Mouse (Mus musculus): ENCODE measurements around the gene Gpam.

DNA sequence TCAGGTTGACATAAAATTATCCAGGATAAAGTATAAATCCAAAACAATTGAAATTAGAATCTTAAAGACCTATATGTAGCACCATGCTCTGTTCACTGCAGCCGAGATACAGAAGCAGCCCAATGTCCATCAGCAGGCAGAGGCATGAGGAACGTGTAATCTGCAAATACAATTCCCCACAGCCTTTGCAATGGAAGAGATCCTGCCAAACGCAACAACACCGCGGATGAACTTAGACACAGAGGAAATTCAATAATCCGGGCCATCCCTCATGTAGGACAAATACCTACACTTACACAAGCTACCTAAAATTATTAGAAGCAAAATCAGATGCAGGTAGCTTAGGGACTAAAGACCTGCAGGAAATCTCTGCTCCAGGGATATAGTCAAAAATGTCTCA is 25.9 kb upstream of the Gpam start:
- TF ChIP-seq CTCF (IDR thresholded peaks at IDR 0.05; ENCODE audit: control insufficient read depth, insufficient read depth, low read length) (no peak), POLR2A (IDR thresholded peaks at IDR 0.05; ENCODE audit: borderline replicate concordance, control insufficient read depth, low read depth, low read length) (no peak)
